Mouse (Mus musculus) heart, adult 11 months (tissue): Measurements from ENCODE around the gene 4933402N03Rik.

Experiments used
- DNase-seq: peaks from one replicate; pipeline ENCODE4 v3.0.0; 2022

4933402N03Rik gene

DNA sequence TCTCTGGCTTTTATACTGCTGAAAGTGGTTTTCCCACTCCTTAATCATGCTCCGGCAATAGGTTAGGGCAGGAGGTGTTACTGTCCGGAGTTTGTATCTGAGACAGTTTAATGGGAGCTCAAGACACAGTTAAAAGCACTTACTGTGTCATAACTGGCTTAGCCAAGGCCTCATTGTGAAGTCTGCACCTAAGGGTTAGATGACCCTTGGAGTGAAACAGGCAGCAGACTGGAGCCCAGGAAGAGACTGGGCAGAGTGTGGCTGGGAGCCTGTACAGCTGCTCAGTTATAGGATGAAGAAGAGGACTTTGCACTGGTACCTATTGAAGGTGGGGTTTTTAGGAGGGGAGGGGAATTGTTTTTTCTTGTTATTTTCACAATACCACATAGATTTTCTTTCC lies at the start of gene 4933402N03Rik:
TSS of gene 4933402N03Rik (minus strand) at position 101 of the 400 bp plus-strand sequence.
- DNase-seq: no peak

DNA sequence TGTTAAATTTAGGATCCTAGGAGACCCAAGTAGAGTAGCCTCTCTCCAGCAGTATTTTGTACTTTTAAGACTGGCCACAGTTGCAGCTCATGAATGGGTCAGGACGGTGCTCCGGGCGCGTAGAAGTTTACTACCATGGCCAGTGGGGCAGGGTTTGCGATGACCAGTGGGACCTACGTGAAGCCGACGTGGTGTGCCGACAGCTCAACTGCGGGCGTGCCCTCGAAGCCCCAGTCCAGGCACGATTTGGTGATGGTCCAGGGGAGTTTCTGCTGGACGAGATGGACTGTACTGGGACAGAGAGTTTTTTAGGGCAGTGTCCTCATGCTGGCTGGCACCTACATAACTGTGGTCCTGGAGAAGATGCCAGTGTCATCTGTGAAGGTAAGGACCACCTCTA lies 41.9 kb upstream of the 4933402N03Rik start:
- peak; percentile 77 for DNase-seq

DNA sequence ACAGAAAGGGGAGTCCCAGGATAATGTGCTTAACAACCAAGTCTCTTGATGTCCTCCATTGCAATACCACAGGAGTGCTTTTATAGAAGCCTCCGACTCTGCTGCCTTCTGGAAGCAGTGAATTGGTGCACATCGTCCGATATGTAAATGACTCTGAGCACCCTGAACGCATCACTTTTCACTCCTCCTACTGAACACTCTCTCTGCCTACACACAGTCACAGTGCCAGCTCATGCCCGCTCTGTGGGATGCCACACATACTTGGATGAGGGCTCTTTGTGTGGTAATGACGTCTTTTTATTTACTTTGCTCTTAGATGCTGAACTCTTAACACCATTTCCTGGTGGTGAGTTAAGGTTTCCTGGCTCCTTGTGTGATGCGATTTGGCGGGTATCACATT lies 40.9 kb upstream of the 4933402N03Rik start:
- DNase-seq: peak; percentile 76

DNA sequence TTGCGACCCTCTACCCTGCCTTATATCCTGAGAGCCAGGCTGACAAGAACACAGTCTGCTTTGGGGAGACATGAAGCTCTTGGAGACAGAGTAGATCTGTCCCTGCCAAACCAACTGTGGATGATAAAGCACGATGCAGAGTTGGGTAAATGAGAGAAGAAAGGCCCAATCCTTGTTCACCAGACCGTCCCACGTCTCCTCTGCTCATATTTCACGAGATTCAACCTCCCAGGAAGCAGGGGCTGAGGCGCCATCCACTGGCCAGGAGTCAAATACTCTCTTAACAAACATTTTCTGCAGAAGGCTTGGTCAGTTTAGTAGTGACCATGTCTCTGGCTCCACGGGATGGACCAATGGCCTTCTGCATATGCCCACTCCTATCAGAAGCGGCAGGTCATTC lies 38.2 kb upstream of the 4933402N03Rik start:
- no peak for DNase-seq

DNA sequence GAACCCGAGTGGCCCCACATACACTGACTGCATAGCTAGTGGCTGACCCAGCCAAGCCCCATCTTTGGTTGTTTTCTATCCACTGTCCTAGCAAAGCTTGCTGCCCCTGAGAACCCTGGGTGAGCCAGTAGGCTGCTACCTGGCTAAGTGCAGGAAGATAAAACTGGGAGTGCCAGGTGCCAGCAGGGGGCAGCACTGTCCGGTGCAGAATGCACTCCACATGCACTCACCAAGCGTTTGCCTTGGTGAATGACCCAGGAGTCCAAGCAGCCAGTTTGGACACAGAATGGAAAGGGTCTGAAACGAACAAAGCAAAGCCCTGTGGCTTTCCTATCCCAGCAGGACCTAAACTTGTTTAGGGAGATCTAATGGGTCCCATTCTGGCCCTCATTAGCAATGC lies 36.6 kb upstream of the 4933402N03Rik start:
- DNase-seq: peak; percentile 68

DNA sequence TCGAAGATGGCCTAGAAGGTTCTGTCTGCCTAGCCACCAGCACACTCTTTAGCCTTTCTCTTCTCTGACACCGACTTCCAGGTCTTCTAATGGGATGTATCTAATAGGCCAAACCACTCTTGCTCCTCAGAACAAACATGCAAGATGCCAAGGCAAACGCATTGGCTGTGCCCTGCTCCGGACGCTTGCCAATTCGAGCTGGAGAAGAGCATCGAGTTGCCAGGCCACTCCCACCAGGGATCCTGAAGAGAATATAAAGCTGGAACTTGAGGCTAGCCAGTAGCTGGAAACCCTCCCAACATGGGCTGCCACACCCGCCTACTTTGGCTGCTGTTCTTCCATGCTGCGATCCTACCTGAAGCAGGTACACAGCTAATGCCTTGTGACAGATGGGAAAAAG lies 28.0 kb upstream of the 4933402N03Rik start, which contains the start of gene 5430419D17Rik:
TSS of gene 5430419D17Rik (plus strand) at position 282 of the 400 bp plus-strand sequence.
- DNase-seq: peak; percentile 74

DNA sequence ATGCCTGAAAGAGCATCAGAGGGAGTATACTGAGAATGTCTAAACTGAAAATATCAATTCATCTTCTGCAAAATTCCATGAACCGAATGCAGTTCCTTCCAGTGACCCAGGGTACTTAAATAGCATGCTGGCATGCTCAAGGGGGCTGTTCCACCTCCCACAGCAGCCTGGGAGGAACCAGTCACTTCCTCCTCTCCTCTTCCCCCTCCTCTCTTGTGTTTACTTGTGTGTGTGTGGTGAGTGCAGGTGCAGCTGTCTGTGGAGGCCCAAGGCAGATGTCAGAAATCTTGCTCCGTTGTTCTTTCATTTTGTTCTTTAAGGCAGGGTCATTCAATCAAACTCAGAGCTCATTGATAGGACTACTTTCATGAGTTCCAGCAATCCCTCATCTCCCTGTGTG lies 23.0 kb upstream of the 4933402N03Rik start:
- DNase-seq: no peak

DNA sequence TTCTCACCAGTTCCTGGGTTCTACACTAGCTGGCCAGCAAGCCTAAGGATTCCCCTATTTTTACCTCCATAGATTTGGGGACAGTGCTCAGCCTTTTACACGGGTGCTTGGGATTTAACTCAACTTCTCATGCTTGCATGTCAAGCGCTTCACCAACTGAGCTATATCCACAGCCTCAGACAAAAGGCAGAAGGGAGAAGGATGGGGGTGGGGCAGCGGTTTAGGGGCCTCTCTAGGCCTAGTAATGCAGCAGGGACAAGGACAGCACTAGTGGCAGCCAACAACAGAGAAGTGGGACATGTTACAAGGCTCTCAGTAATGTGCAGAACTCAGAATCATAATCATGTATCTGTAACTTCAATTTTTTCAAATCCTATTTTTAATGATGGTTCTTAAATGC lies 21.7 kb upstream of the 4933402N03Rik start:
- DNase-seq: peak; percentile 73

DNA sequence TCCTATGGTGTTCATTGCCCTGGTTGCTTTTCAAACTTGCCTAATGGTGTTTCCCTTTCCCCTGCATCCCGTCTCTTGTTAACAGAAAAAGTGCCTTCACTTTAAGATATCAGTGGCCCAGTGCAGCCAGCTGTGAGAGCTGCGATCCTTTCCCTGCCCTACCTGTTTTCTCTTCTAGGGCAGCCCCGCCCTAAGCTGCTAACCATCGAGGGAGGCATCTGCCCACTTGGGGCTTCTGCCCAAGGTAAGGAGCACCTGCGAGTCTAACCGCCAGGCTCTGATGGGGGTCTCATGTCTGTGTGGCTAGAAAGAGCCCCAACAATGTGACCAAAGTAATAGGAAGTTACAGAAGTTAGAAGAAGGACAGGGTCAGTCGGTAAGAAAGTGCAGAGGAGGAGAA lies 16.1 kb upstream of the 4933402N03Rik start:
- peak; percentile 74 for DNase-seq

DNA sequence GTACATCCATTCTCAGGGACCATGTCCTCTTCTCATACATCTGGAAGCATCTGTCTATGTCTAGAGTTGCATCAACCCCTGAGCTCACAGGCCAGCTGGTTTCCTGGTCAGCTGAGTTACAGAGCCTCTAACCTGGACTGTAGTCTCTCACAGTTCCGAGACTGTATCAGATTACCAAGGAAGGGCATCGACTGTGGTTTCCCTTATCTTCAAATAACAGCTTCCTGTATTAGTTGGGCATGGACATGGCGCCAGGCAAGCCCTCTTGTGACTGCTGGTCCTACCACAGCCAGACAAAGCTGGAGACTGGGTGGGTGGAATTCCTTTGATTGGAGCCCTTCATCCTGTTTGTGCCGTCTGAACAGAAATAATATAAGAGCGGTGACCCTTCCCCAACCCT lies 6.9 kb upstream of the 4933402N03Rik start:
- no peak for DNase-seq

DNA sequence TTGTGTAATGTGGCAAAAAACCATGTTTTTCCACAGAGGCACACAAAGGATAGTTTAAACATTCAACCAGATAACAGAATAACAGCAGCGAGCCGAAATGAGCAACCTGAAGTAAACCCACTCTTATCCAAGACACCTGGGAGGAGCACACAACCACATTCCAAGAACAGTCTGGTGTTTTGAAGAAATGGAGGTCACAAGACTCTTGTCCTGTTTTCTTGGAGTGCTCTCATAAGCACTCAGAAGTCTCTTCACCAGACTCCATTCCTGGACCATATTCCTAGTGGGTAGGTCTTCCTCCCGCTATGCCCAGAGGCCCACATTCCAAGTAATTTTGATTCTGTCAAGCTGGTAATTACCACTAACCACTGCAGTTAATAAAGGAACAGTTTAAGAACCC lies 4.1 kb upstream of the 4933402N03Rik start:
- DNase-seq: no peak

DNA sequence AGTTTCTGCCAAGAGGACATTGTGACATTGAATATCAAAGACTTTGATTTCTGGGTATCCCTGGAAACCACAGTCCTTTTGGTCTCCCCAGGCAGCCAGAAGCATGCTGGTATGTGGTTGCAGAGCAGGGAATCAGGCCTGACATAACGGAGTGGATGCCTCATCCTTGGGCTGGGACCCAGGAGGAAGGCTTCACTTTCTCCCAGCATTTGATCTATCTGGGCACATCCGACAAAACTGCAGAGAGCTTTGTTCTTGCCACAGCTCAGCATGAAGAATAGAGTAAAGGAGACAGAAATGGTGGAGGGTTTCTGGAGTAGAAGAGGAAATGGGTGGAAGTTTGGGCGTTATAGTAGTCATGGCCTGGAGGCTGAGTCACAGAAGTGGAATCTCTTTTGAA lies 12.9 kb downstream of the 4933402N03Rik start:
- DNase-seq: no peak

DNA sequence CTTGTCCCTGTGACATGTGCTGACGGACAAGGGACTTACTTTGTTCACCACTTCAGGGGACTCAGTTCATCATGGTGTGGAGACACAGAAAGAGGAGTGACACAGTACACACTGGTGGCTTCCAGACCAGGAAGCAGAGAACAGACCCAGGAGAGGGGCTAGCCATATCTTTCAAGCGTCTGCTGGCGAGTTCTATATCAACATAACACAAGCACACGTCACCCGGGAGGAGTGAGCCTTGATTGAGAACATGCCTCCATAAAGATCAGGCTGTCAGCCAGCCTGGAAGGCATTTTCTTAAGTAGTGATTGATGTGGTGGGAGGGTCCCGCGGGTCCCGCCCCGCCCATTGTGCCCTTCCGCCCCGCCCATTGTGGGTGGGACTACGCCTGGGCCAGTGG lies 16.1 kb downstream of the 4933402N03Rik start:
- DNase-seq: peak; percentile 80

DNA sequence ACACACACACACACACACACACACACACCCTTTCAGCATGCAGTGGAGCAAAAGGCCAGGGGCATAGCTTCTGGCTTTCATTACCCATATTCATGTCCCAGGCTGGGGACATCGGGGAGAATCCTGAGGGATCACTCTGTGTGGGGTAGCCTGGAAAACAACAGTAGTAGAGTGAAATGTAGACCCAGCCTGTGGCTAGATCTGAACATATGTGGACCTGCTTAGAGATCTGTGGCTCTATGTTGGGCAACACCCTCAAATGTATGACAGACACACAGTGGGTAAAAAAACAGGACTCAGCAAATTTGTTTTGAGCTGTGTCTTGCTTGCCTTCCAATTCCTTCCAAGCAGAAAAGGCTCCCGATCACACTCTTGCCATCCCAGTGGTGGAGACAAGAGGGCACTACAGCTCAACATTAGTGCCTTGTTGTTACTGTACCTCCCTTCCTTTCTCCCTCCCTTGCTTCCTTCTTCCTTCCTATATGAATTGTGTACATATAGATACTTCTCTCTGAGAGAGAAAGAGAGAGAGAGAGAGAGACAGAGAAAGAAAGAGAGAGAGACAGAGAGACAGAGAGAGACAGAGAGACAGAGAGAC lies 23.8 kb downstream of the 4933402N03Rik start:
- DNase-seq: peak; percentile 73

DNA sequence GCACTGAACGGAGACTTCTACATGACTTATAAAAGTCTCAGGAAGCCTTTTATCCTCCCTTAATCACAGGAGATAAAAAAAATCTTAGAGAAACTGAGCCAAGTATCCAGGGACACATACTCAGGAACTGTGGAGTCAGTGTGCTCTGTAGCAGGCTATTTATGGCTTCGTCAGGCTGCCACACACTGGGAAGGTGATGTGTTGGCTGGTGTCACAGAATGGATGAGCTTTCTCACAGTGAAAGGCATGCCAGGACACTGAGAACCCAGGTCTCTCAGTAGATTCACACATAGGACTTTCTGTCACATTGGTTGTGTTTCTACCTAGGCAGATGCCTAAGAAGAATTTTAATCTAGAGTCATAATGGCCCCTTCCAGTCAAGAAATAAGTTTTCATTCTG lies 31.7 kb downstream of the 4933402N03Rik start:
- DNase-seq: peak; percentile 89

DNA sequence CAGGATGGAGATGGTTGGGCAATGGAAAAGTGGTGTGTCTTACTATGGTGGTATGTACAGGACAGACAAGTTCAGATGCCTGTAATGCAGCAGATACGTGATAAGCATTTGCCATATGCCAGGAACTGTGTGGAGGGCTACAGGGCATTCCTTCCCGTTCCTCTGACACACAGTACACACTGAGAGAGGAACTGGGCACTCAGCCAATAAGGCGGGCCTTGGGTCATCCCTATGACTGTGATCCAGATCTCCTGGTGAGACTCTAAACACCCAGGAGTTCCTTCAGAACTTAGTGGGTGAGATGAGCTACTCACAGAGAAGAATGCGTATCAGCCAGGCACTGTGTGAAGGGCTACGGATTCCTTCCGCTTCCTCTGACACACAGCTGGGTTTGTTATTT lies 32.4 kb downstream of the 4933402N03Rik start:
- peak; percentile 85 for DNase-seq

DNA sequence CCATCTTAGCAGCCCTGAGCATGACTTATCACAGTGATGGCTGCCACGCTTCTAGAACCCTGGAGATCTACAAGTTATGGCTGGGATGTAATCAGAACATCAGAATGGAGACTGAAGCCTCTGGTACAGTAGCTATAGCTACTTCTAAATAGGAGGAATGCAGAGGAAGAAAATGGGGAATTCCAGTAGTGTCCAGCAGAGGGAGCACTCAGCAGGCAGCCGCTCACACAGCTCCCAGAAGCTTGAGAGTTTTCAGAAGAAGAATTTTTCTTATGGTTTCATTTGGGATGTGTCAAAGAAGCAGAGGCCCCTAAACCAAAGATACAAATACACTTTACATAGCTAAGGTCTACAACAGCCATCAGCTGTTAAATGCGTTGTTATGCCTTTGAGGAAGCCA lies 33.6 kb downstream of the 4933402N03Rik start:
- DNase-seq: peak; percentile 83
